Mouse (Mus musculus) lung, postnatal 0 days (tissue): ENCODE data around the gene Prkaca.

Source experiments
- CTCF ChIP-seq: IDR thresholded peaks from 2 replicates; pipeline ENCODE4 v1.5.1; 2016; ENCODE audit warnings: antibody characterized with exemption, mild to moderate bottlenecking
- EP300 ChIP-seq: IDR thresholded peaks from 2 replicates; pipeline ENCODE4 v1.6.1; 2016; ENCODE audit warnings: antibody characterized with exemption, mild to moderate bottlenecking, control low read depth

DNA sequence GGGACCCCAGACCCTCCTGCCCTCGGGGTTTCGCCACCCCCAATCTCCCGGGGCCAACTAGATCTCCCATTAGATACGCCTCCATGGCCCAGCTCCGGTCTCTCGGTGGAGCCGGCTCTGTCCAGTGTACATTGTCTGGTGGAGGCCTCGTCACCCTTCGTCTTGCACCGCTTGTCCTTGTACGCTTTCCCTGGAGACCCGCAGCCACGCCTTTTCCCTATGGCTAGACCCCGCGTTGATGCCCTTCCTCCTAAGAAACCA, 16.9 kb upstream of the Prkaca start:
- TF ChIP-seq CTCF = no peak
- TF ChIP-seq EP300 = no peak
